Mouse (Mus musculus): ENCODE data around the gene Ifna16. TPM values are rescaled to one million over a fixed set of nuclear protein-coding genes. Genes with fewer than 3 reads are reported as not detected.

Gene Ifna16
- polyA plus RNA-seq, 1 experiment from 2014 or later, result not detected

- Histone ChIP-seq H3K36me3 (ENCODE audit: poor library complexity, severe bottlenecking) (no peaks in the 10 kb centered on the region), H3K9me3 (replicated peaks) (no peaks in the 10 kb centered on the region), H3K27me3 (no peaks in the 10 kb centered on the region), H3K9ac (no peak overlapping the region), H3K4me3 (no peak overlapping the region), H3K4me2 (no peak overlapping the region), H3K27ac (no peak overlapping the region), H3K4me1 (no peaks in the 10 kb centered on the region)
- ATAC-seq, result peak; percentile 76
- WGBS, result 28% methylated on average over 3 of the region's 3 CpGs
Observed at GRCm38 (mm10) chr4:88696237-88696884, 19.6 kb upstream of the Ifna16 start.

DNA sequence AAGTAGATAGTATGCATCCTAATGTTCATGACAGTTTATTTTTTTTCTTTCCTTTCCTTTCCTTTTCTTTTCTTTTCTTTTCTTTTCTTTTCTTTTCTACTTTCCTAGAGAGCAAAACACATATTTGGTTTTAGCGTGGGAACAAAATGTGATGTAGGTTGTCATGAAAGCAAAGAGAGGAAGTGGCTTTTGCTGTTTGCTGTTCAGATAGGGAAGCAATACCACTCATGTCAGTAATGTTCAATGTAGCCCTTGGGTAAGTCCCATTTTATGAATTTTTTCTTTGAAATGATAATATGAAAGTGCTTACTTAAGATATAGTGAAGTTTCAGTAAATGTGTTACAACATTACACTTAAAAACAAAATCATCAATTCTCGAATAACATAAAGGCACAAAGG is 16.7 kb upstream of the Ifna16 start:
- Histone ChIP-seq H3K36me3 (ENCODE audit: poor library complexity, severe bottlenecking) (no peaks in the 10 kb centered on the region), H3K4me3 (no peak overlapping the region), H3K9ac (no peak overlapping the region), H3K27me3 (no peaks in the 10 kb centered on the region), H3K27ac (no peak overlapping the region), H3K4me2 (no peak overlapping the region), H3K9me3 (replicated peaks) (no peaks in the 10 kb centered on the region), H3K4me1 (no peaks in the 10 kb centered on the region)
- ATAC-seq, result no peak
- 81% methylated on average over 2 of the region's 2 CpGs for WGBS

GRCm38 (mm10) chr4:88692537-88692936 is 15.8 kb upstream of the Ifna16 start:
- no peaks in the 10 kb centered on the region for H3K27me3 ChIP-seq
- H3K4me1 ChIP-seq, result no peaks in the 10 kb centered on the region
- WGBS, result 94% methylated on average over 1 of the region's 1 CpGs
- H3K9me3 ChIP-seq (replicated peaks), result no peaks in the 10 kb centered on the region
- H3K4me3 ChIP-seq, result no peak overlapping the region
- H3K27ac ChIP-seq, result no peak overlapping the region
- no peak for ATAC-seq
- H3K9ac ChIP-seq, result no peak overlapping the region
- H3K4me2 ChIP-seq, result no peak overlapping the region
- H3K36me3 ChIP-seq (ENCODE audit: poor library complexity, severe bottlenecking), result no peaks in the 10 kb centered on the region

- 71% methylated on average over 2 of the region's 2 CpGs for WGBS
- H3K27ac ChIP-seq, result no peak within 1 kb of the TSS
- no peaks in the 10 kb centered on the region for H3K9me3 ChIP-seq (replicated peaks)
- no peaks in the 10 kb centered on the region for H3K36me3 ChIP-seq (ENCODE audit: poor library complexity, severe bottlenecking)
- no peaks in the 10 kb centered on the region for H3K4me1 ChIP-seq
- H3K4me3 ChIP-seq, result no peak within 1 kb of the TSS
- no peak within 1 kb of the TSS for H3K4me2 ChIP-seq
- H3K9ac ChIP-seq, result no peak within 1 kb of the TSS
- no peak for ATAC-seq
- no peaks in the 10 kb centered on the region for H3K27me3 ChIP-seq
Observed at GRCm38 (mm10) chr4:88691259-88691658, 14.5 kb upstream of the Ifna16 start, which contains the start of gene Ifnab. TSS of gene Ifnab (minus strand) at chr4:88691359.

- H3K9me3 ChIP-seq (replicated peaks), result no peaks in the 10 kb centered on the region
- no peak within 1 kb of the TSS for H3K4me2 ChIP-seq
- H3K4me3 ChIP-seq, result no peak within 1 kb of the TSS
- H3K27me3 ChIP-seq, result no peaks in the 10 kb centered on the region
- 93% methylated on average over 1 of the region's 1 CpGs for WGBS
- H3K9ac ChIP-seq, result no peak within 1 kb of the TSS
- H3K4me1 ChIP-seq, result no peaks in the 10 kb centered on the region
- no peak within 1 kb of the TSS for H3K27ac ChIP-seq
- no peak for ATAC-seq
- no peaks in the 10 kb centered on the region for H3K36me3 ChIP-seq (ENCODE audit: poor library complexity, severe bottlenecking)
Observed at GRCm38 (mm10) chr4:88683812-88684211, 7.1 kb upstream of the Ifna16 start, which contains the start of gene Ifna2. TSS of gene Ifna2 (minus strand) at chr4:88683912.

DNA sequence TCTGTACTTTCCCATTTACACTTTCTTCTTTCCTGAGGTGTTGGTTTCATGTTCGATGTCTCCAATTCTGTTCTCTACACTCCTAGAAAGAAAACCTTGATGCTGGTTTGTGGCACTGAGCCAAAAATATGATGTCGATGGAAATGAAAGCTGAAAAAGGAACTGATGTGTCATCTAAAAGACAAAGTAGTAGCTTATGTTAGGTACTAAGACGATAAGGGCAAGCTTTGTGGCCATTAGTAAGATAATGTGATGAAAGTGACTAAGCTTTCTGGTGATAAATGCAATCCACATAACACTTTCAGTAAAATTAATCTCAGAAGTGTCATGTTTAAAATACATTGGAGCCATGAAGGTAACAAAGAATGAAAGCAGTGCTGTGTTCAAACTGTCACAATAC is 4.6 kb upstream of the Ifna16 start:
- Histone ChIP-seq H3K4me3 (no peak overlapping the region), H3K36me3 (ENCODE audit: poor library complexity, severe bottlenecking) (no peaks in the 10 kb centered on the region), H3K27ac (no peak overlapping the region), H3K4me1 (no peaks in the 10 kb centered on the region), H3K27me3 (no peaks in the 10 kb centered on the region), H3K4me2 (no peak overlapping the region), H3K9ac (no peak overlapping the region), H3K9me3 (replicated peaks) (no peaks in the 10 kb centered on the region)
- ATAC-seq, result no peak
- WGBS, result 80% methylated on average over 3 of the region's 3 CpGs

DNA sequence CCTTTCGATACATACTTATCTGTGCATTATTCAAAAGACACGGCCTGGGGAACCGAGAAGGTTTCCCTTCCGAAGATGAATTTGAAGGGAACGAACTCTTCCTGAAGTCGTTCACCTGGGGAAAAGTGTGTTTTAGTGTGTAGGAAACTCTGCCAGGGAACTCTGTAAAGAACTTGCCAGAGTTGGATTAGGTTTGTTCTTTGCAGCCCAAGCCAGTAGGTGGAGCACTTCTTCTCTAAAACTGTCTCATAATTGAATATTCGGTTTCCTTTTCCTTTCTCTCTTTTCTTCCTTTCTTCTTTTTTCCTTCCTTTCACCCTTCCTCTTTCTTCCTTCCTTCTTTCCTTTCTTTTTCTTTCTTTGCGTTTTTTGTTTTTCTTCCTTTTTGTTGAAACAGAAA is 3.6 kb upstream of the Ifna16 start:
- Histone ChIP-seq H3K9ac (no peak overlapping the region), H3K27ac (no peak overlapping the region), H3K4me2 (no peak overlapping the region), H3K36me3 (ENCODE audit: poor library complexity, severe bottlenecking) (no peaks in the 10 kb centered on the region), H3K9me3 (replicated peaks) (no peaks in the 10 kb centered on the region), H3K27me3 (no peaks in the 10 kb centered on the region), H3K4me3 (no peak overlapping the region), H3K4me1 (no peaks in the 10 kb centered on the region)
- WGBS, result 46% methylated on average over 8 of the region's 8 CpGs
- ATAC-seq, result no peak

DNA sequence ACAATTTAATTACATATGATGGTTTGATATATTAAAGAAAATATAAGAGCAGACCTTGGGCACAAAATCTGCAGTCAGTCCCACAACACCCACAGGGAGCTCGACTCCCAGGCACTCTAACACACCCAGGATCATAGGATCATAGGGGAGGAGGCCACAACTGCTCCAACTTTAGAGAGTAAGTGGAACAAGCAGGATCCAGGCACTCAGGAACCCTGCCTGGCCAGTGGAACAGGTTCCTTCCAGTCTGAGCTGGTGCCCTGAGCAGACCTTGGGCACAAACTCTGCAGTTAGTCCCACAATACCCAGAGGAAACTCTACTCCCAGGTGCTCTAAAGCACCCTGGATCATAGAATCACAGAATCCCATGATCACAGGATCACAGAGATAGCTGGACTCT is 21.3 kb downstream of the Ifna16 start:
- no peaks in the 10 kb centered on the region for H3K27me3 ChIP-seq
- no peak overlapping the region for H3K27ac ChIP-seq
- no peaks in the 10 kb centered on the region for H3K9me3 ChIP-seq (replicated peaks)
- no peak overlapping the region for H3K9ac ChIP-seq
- no peak overlapping the region for H3K4me2 ChIP-seq
- no peaks in the 10 kb centered on the region for H3K36me3 ChIP-seq (ENCODE audit: poor library complexity, severe bottlenecking)
- no peak overlapping the region for H3K4me3 ChIP-seq
- 45% methylated on average over 1 of the region's 1 CpGs for WGBS
- no peak for ATAC-seq
- H3K4me1 ChIP-seq, result no peaks in the 10 kb centered on the region

DNA sequence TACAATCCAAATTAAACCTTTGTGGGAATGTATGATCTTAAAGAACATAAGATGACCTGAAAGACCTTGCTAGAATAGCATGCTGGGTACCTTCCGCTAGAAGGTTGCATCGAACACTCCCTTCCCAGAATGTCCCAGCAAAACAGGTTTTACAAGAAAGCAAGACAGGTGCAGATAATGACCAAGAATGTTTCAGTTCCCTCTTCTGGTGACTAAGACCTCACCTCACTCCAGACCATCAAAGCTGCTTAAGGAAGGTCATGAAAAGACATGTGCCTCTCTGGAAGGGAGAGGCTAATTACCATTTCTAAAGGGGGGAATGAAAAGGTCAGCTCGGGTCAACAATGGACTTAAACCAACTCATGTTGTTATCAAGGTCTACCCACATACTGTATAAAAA is 23.1 kb downstream of the Ifna16 start:
- ATAC-seq, result no peak
- Histone ChIP-seq H3K4me1 (no peaks in the 10 kb centered on the region), H3K4me2 (no peak overlapping the region), H3K36me3 (ENCODE audit: poor library complexity, severe bottlenecking) (no peaks in the 10 kb centered on the region), H3K9ac (no peak overlapping the region), H3K27ac (no peak overlapping the region), H3K9me3 (replicated peaks) (no peaks in the 10 kb centered on the region), H3K27me3 (no peaks in the 10 kb centered on the region), H3K4me3 (no peak overlapping the region)
- WGBS, result 72% methylated on average over 3 of the region's 3 CpGs

- no peaks in the 10 kb centered on the region for H3K36me3 ChIP-seq (ENCODE audit: poor library complexity, severe bottlenecking)
- WGBS, result 55% methylated on average over 2 of the region's 2 CpGs
Observed at GRCm38 (mm10) chr4:88644359-88644758, 32.4 kb downstream of the Ifna16 start, which contains the start of gene Ifna13. TSS of gene Ifna13 (minus strand) at chr4:88644459.

GRCm38 (mm10) chr4:88642526-88642925 is 34.2 kb downstream of the Ifna16 start:
- no peaks in the 10 kb centered on the region for H3K27me3 ChIP-seq
- no peaks in the 10 kb centered on the region; the same call in 1 of the 2 replicates for H3K9me3 ChIP-seq (replicated peaks)
- H3K36me3 ChIP-seq (ENCODE audit: poor library complexity, severe bottlenecking), result no peaks in the 10 kb centered on the region
- H3K9ac ChIP-seq, result no peak overlapping the region
- H3K4me3 ChIP-seq, result no peak overlapping the region
- H3K4me1 ChIP-seq, result no peaks in the 10 kb centered on the region
- WGBS, result 28% methylated on average over 2 of the region's 2 CpGs
- 0 out of 2 replicates have a peak, but pooled peaks have one; percentile 20 for ATAC-seq
- H3K4me2 ChIP-seq, result no peak overlapping the region
- H3K27ac ChIP-seq, result no peak overlapping the region

More at GRCm38 (mm10) chr4:88644359-88644758, 32.4 kb downstream of the Ifna16 start, which contains the start of gene Ifna13:
- no peak for ATAC-seq
- Histone ChIP-seq H3K27me3 (no peaks in the 10 kb centered on the region), H3K27ac (no peak within 1 kb of the TSS), H3K9ac (no peak within 1 kb of the TSS), H3K4me2 (no peak within 1 kb of the TSS), H3K4me1 (no peaks in the 10 kb centered on the region), H3K9me3 (replicated peaks) (no peaks in the 10 kb centered on the region; the same call in 1 of the 2 replicates), H3K4me3 (no peak within 1 kb of the TSS)

- Histone ChIP-seq H3K27me3 (no peaks in the 10 kb centered on the region), H3K4me2 (peak overlapping the region; percentile 49), H3K27ac (no peak overlapping the region), H3K4me1 (no peaks in the 10 kb centered on the region), H3K9ac (no peak overlapping the region), H3K36me3 (ENCODE audit: poor library complexity, severe bottlenecking) (no peaks in the 10 kb centered on the region), H3K9me3 (replicated peaks) (no peaks in the 10 kb centered on the region; the same call in 1 of the 2 replicates), H3K4me3 (0 out of 2 replicates have a peak overlapping the region, but pooled peaks have one; percentile 27)
- peak; percentile 97 for ATAC-seq
- WGBS, result 14% methylated on average over 11 of the region's 11 CpGs
Observed at GRCm38 (mm10) chr4:88641077-88641831, 35.5 kb downstream of the Ifna16 start.

Measured in forebrain, embryonic 13.5 days (tissue).